Comparison of ENCODE assay signal across 12 mouse cellular contexts in genomic region chr17:34142456-34143010, GRCm38 (mm10). TPM values are rescaled to one million over a fixed set of nuclear protein-coding genes. Genes with fewer than 3 reads are reported as not detected.
A peak's percentile ranks its signal among the peaks of the same experiment; 100 is the strongest.
DNase-seq lines count a peak whose midpoint lies in the region; ATAC-seq and TF ChIP-seq lines count a peak whose summit lies in the region.
"Had no signal": no experiment of that assay in that cellular context is flagged by ENCODE, and none has a peak within 500 bp of the region (broad histone marks: within the 10 kb centered on the region; RNA-seq: fewer than 3 reads in every experiment).

No protein-coding gene starts in this region.

- ATAC-seq in heart, embryonic 16.5 days (replicated peaks; ENCODE audit: extremely low read depth, insufficient read depth, low FRiP score), result no peak
- ATAC-seq in lung, embryonic 14.5 days (ENCODE audit: insufficient read depth), result no peak
- ATAC-seq in megakaryocyte, adult 5-6 weeks (ENCODE audit: poor library complexity, severe bottlenecking), result peak; percentile 38
- ATAC-seq in cerebellum, adult (ENCODE audit: insufficient number of reproducible peaks, low FRiP score, low TSS enrichment), result no peak

- H3K4me2 ChIP-seq in heart, embryonic 16.5 days (ENCODE audit: low read depth, low read length), result no peak overlapping the region
- H3K4me2 ChIP-seq in lung, embryonic 14.5 days, result 0 out of 2 replicates have a peak overlapping the region, but pooled peaks have one; percentile 15
- H3K4me2 ChIP-seq: forebrain, embryonic 12.5 days; stomach, embryonic 15.5 days had no signal

- 67% methylated on average over 7 of the region's 7 CpGs for WGBS in heart, embryonic 16.5 days
- 55% methylated on average over 7 of the region's 7 CpGs for WGBS in lung, embryonic 14.5 days
- 35% methylated on average over 7 of the region's 7 CpGs for WGBS in lung, adult 2 months
- 17% methylated on average over 7 of the region's 7 CpGs for WGBS in bone marrow, adult 2 months

- H3K9me3 ChIP-seq in heart, embryonic 16.5 days (replicated peaks; ENCODE audit: control insufficient read depth, low read length), result no peaks in the 10 kb centered on the region
- no peaks in the 10 kb centered on the region for H3K9me3 ChIP-seq in lung, embryonic 14.5 days (ENCODE audit: low read depth, low read length)
- H3K9me3 ChIP-seq: forebrain, embryonic 12.5 days; stomach, embryonic 15.5 days had no signal

- no peak overlapping the region for H3K4me3 ChIP-seq in heart, embryonic 16.5 days (ENCODE audit: low read length)
- no peak overlapping the region for H3K4me3 ChIP-seq in lung, embryonic 14.5 days (ENCODE audit: low read depth, low read length)
- H3K4me3 ChIP-seq in lung, adult 2 months (replicated peaks; ENCODE audit: extremely low read depth, low read depth, low read length), result no peak overlapping the region
- H3K4me3 ChIP-seq in bone marrow, adult 2 months (replicated peaks; ENCODE audit: control insufficient read depth, low read depth, low read length), result no peak overlapping the region
- H3K4me3 ChIP-seq: forebrain, embryonic 12.5 days; stomach, embryonic 15.5 days had no signal

- no peak overlapping the region for H3K9ac ChIP-seq in heart, embryonic 16.5 days (ENCODE audit: low read length)
- H3K9ac ChIP-seq in lung, embryonic 14.5 days, result no peak overlapping the region
- H3K9ac ChIP-seq: forebrain, embryonic 12.5 days; stomach, embryonic 15.5 days had no signal

- no peak for TF ChIP-seq POLR2A in lung, adult 2 months (IDR thresholded peaks at IDR 0.05; ENCODE audit: borderline replicate concordance, extremely low read depth, low read depth, low read length)
- no peak for TF ChIP-seq POLR2A in bone marrow, adult 2 months (IDR thresholded peaks at IDR 0.05; ENCODE audit: borderline replicate concordance, control insufficient read depth, low read depth, low read length)

- H3K27ac ChIP-seq in heart, embryonic 16.5 days (ENCODE audit: low read length), result peak overlapping the region; percentile 61; the same call in 1 of the 2 replicates
- peak overlapping the region; percentile 55 for H3K27ac ChIP-seq in lung, embryonic 14.5 days (ENCODE audit: low read depth)
- peak overlapping the region; percentile 78 for H3K27ac ChIP-seq in bone marrow, adult 2 months (ENCODE audit: control insufficient read depth, insufficient read depth, low read depth, low read length, poor library complexity)
- H3K27ac ChIP-seq: forebrain, embryonic 12.5 days; stomach, embryonic 15.5 days had no signal

- DNase-seq in heart, adult 18-20 months, result no peak
- no peak for DNase-seq in lung, embryonic 14.5 days
- DNase-seq in lung, adult 2 months, result no peak
- no peak for DNase-seq in left cerebral cortex, adult 9 months (ENCODE audit: low spot score in 2 of 2)
- DNase-seq: cerebellum, postnatal 10 days had no signal

- no peaks in the 10 kb centered on the region for H3K36me3 ChIP-seq in heart, embryonic 16.5 days (ENCODE audit: control insufficient read depth, insufficient read depth)
- H3K36me3 ChIP-seq in lung, embryonic 14.5 days (ENCODE audit: insufficient read depth), result no peaks in the 10 kb centered on the region
- H3K36me3 ChIP-seq: forebrain, embryonic 12.5 days; stomach, embryonic 15.5 days had no signal

- peaks cover 27% of the 10 kb centered on the region for H3K27me3 ChIP-seq in heart, embryonic 16.5 days (ENCODE audit: control insufficient read depth, insufficient read depth, low read length)
- peaks cover 19% of the 10 kb centered on the region for H3K27me3 ChIP-seq in lung, embryonic 14.5 days (ENCODE audit: insufficient read depth, low read length)

- TF ChIP-seq CTCF in lung, embryonic 14.5 days (IDR thresholded peaks at IDR 0.05; ENCODE audit: low read depth), result no peak
- TF ChIP-seq CTCF in lung, adult 2 months (IDR thresholded peaks at IDR 0.05; ENCODE audit: insufficient read depth, low read length), result no peak
- TF ChIP-seq CTCF in bone marrow, adult 2 months (IDR thresholded peaks at IDR 0.05; ENCODE audit: control insufficient read depth, insufficient read depth, low read length), result no peak

- peaks cover 9% of the 10 kb centered on the region for H3K4me1 ChIP-seq in heart, embryonic 16.5 days (ENCODE audit: control insufficient read depth, insufficient read depth, low read length)
- H3K4me1 ChIP-seq in lung, embryonic 14.5 days (ENCODE audit: insufficient read depth), result no peaks in the 10 kb centered on the region
- peaks cover 2% of the 10 kb centered on the region; the same call in 1 of the 2 replicates for H3K4me1 ChIP-seq in lung, adult 2 months (ENCODE audit: control insufficient read depth, insufficient read depth, low read length)
- peaks cover 11% of the 10 kb centered on the region for H3K4me1 ChIP-seq in bone marrow, adult 2 months (ENCODE audit: control insufficient read depth, insufficient read depth, low read length)

RNA-seq across cellular contexts. Expression of gene H2-DMb2, which starts 0.6 kb away (rescaled TPM):
- polyA plus RNA-seq in heart, embryonic 16.5 days (2015; fragmentation: Nextera tagmentation; extraction: Ambion mirVana), result 2.5 and 6.1 TPM in 2 replicates
- 1 to 10 TPM; 2.0 to 7.5 TPM for total RNA-seq in heart, adult 18-20 months (2021)
- polyA plus RNA-seq in lung, embryonic 14.5 days (2014; fragmentation: Nextera tagmentation; extraction: Ambion mirVana), result 0.91 and 1.1 TPM in 2 replicates
- polyA plus RNA-seq in lung, adult 2 months (2012; rRNA removed), result 33.3 and 38.9 TPM in 2 replicates
- 24.3 and 38.9 TPM in 2 replicates for polyA plus RNA-seq in bone marrow, adult 2 months (2011; ENCODE audit: insufficient read depth, insufficient read length, low replicate concordance, missing spikeins)
- total RNA-seq in megakaryocyte, adult 5-6 weeks (2015), result 8.9 and 9.6 TPM in 2 replicates
- 12.4 and 18.3 TPM in 2 replicates for total RNA-seq in megakaryocyte, adult 5-6 weeks (2017)
- polyA plus RNA-seq: embryonic facial prominence, embryonic 11.5 days; forebrain, embryonic 12.5 days had no signal

RNA-seq across cellular contexts. Expression of gene H2-DMb1, which starts 10.3 kb away (rescaled TPM):
- polyA plus RNA-seq in heart, embryonic 16.5 days (2015; fragmentation: Nextera tagmentation; extraction: Ambion mirVana), result 2.3 and 4.0 TPM in 2 replicates
- 1 to 10 TPM; 3.0 to 3.9 TPM for total RNA-seq in heart, adult 18-20 months (2021)
- 1.1 TPM in 2 replicates for polyA plus RNA-seq in lung, embryonic 14.5 days (2014; fragmentation: Nextera tagmentation; extraction: Ambion mirVana)
- polyA plus RNA-seq in lung, adult 2 months (2012; rRNA removed), result 146 and 187 TPM in 2 replicates
- polyA plus RNA-seq in bone marrow, adult 2 months (2011; ENCODE audit: insufficient read depth, insufficient read length, low replicate concordance, missing spikeins), result 42.1 and 59.8 TPM in 2 replicates
- 105 and 109 TPM in 2 replicates for total RNA-seq in megakaryocyte, adult 5-6 weeks (2015)
- 110 and 132 TPM in 2 replicates for total RNA-seq in megakaryocyte, adult 5-6 weeks (2017)

RNA-seq across cellular contexts. Expression of gene Brd2, which starts 20.1 kb away (rescaled TPM):
- polyA plus RNA-seq in heart, embryonic 16.5 days (2015; fragmentation: Nextera tagmentation; extraction: Ambion mirVana), result 69.4 and 71.9 TPM in 2 replicates
- total RNA-seq in heart, adult 18-20 months (2021), result 10 to 100 TPM; 64.5 to 79.0 TPM
- 153 TPM in 2 replicates for polyA plus RNA-seq in lung, embryonic 14.5 days (2014; fragmentation: Nextera tagmentation; extraction: Ambion mirVana)
- 101 and 140 TPM in 2 replicates for polyA plus RNA-seq in lung, adult 2 months (2012; rRNA removed)
- polyA plus RNA-seq in bone marrow, adult 2 months (2011; ENCODE audit: insufficient read depth, insufficient read length, low replicate concordance, missing spikeins), result 118 and 172 TPM in 2 replicates
- total RNA-seq in megakaryocyte, adult 5-6 weeks (2015), result 287 and 312 TPM in 2 replicates
- 286 and 353 TPM in 2 replicates for total RNA-seq in megakaryocyte, adult 5-6 weeks (2017)

RNA-seq across cellular contexts. Expression of gene H2-DMa, which starts 23.2 kb away (rescaled TPM):
- polyA plus RNA-seq in heart, embryonic 16.5 days (2015; fragmentation: Nextera tagmentation; extraction: Ambion mirVana), result 10.9 and 13.8 TPM in 2 replicates
- 1 to 10 TPM; 5.9 to 7.2 TPM for total RNA-seq in heart, adult 18-20 months (2021)
- 9.8 and 15.5 TPM in 2 replicates for polyA plus RNA-seq in lung, embryonic 14.5 days (2014; fragmentation: Nextera tagmentation; extraction: Ambion mirVana)
- polyA plus RNA-seq in lung, adult 2 months (2012; rRNA removed), result 109 and 118 TPM in 2 replicates
- 14.2 and 38.5 TPM in 2 replicates for polyA plus RNA-seq in bone marrow, adult 2 months (2011; ENCODE audit: insufficient read depth, insufficient read length, low replicate concordance, missing spikeins)
- 172 and 189 TPM in 2 replicates for total RNA-seq in megakaryocyte, adult 5-6 weeks (2015)
- total RNA-seq in megakaryocyte, adult 5-6 weeks (2017), result 145 and 152 TPM in 2 replicates

RNA-seq across cellular contexts. Expression of gene Tap1, which starts 44.8 kb away (rescaled TPM):
- polyA plus RNA-seq in heart, embryonic 16.5 days (2015; fragmentation: Nextera tagmentation; extraction: Ambion mirVana), result 5.7 and 11.1 TPM in 2 replicates
- total RNA-seq in heart, adult 18-20 months (2021), result 10 to 100 TPM in 1 of 2 experiments, 1 to 10 TPM in 1; 5.7 to 11.4 TPM
- polyA plus RNA-seq in lung, embryonic 14.5 days (2014; fragmentation: Nextera tagmentation; extraction: Ambion mirVana), result 3.5 and 4.0 TPM in 2 replicates
- 45.1 and 46.3 TPM in 2 replicates for polyA plus RNA-seq in lung, adult 2 months (2012; rRNA removed)
- 34.1 and 55.9 TPM in 2 replicates for polyA plus RNA-seq in bone marrow, adult 2 months (2011; ENCODE audit: insufficient read depth, insufficient read length, low replicate concordance, missing spikeins)
- 43.4 and 46.2 TPM in 2 replicates for total RNA-seq in megakaryocyte, adult 5-6 weeks (2015)
- total RNA-seq in megakaryocyte, adult 5-6 weeks (2017), result 96.5 and 101 TPM in 2 replicates
